Mouse (Mus musculus): ENCODE results near the gene Cd55b.
"Not testable (repeated sequence)": the region's sequence is repeated elsewhere in the genome, so short reads cannot be mapped to it uniquely, and the experiment has no call there.

DNA sequence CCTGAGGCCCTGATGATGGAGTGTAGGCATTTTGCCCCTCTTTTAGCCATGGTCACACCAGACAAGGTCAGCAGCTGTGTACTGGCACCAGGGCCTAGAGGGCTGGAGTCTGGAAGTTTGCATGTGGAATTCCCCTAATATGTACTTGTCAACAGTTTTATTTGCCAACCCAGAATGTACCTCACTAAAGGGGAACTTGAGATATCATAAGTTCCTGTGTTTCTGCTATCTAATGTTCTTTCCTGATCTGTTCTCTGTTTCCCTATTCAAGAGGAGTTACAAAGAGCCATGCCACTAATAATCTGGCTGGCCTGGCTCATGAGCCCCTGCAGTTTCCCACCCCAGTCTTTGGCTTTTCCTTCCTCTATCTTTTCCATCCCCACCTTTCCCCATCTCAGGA lies 35.5 kb downstream of the Cd55b start:
- not testable (repeated sequence) for TF ChIP-seq HCFC1 (IDR thresholded peaks at IDR 0.05; ENCODE audit: borderline replicate concordance, insufficient read depth, low read length); ZC3H11A (IDR thresholded peaks at IDR 0.05; ENCODE audit: borderline replicate concordance, low read depth, low read length); MAFK (IDR thresholded peaks at IDR 0.05; ENCODE audit: insufficient read depth, low read depth, low read length); CHD2 (IDR thresholded peaks at IDR 0.05; ENCODE audit: low read depth, low read length)
